Mouse (Mus musculus): ENCODE measurements around the gene Pemt. TPM values are rescaled to one million over a fixed set of nuclear protein-coding genes. Genes with fewer than 3 reads are reported as not detected.
A peak's percentile ranks its signal among the peaks of the same experiment; 100 is the strongest.

Pemt gene
- polyA plus RNA-seq, 1 experiment from 2014 or later = 6.0 TPM

DNA sequence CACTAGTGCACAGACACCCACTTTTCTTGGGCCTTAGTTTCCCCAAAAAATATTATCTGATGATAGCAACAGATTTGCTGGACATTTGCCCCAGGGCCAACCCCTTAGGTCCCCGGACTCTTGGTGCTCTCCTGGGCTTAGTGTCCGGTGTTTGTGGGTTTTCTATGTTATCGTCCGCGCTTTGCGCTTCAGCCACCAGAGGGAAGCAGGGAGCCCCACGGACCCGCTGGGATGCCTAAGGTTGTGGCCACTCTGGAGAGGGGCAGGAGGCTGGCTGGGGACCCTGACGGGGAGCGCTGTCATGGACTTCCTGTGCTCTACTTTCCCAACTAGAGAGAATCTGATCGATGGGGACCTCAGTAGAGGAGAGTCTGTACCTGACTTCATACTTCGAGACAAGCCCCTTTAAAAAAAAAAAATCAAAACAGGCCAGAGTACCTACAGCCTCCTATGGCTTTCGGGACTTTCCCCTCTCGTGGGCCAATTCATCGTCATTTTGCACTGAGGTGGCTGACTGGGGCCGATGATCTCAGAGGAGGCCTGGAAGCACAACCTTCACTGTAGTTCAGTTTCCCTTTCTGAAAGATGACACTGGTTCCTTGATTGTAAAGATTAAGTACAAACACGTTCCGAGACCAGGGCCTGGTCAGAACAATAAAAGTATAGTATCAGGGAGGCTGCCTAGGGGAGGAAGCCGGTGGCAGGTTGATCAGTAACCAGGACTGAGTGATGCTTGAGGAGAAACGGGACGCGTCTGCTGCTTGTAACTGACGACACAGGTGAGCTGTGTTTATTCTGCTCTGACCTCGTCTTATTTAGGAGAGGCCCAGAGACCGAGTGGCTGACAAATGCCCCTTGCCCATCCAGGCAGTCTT is 80.8 kb downstream of the Pemt start:
- ATAC-seq (ENCODE audit: low FRiP score) (peak; percentile 73), DNase-seq (ENCODE audit: low spot score, missing footprints) (peak; percentile 99)
- 37% methylated on average over 25 of the region's 25 CpGs for WGBS
- Histone ChIP-seq H3K9me3 (ENCODE audit: control insufficient read depth, low read length) (no peaks in the 10 kb centered on the region), H3K4me2 (peak overlapping the region; percentile 93), H3K9ac (ENCODE audit: low read length) (peak overlapping the region; percentile 49), H3K27me3 (ENCODE audit: control insufficient read depth, insufficient read depth, low read length) (peaks cover 24% of the 10 kb centered on the region), H3K36me3 (ENCODE audit: control insufficient read depth, insufficient read depth, low read length) (0 out of 2 replicates have a peak, but pooled peaks cover 3% of the 10 kb centered on the region), H3K4me3 (ENCODE audit: low read depth, low read length) (peak overlapping the region; percentile 42), H3K27ac (ENCODE audit: low read depth, low read length) (no peak overlapping the region), H3K4me1 (ENCODE audit: control insufficient read depth, insufficient read depth, low read length) (peaks cover 15% of the 10 kb centered on the region)

DNA sequence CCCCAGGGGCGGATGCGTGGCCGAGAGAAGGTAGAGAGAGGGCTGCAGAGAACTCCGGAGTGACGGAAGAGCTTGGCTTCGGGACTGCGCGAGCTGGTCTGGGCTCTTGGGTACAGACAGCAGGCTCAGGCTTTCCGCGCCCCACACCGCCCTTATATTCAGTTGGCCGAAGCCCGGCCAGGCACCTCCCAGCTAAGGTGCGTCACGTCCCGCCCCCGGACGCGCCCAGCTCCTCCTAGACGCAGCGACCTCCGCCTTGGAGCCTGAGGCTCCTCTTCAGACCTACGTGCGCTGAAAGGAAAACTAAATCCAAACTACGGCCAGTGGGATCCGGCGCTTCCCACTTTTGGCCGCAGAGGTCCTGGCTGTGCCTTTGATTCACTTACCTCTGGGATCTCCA is 81.5 kb downstream of the Pemt start, which contains the start of gene Rasd1:
Rasd1 (minus strand) TSS at position 127 of the 400 bp plus-strand sequence.
- Histone ChIP-seq H3K4me1 (ENCODE audit: control insufficient read depth, insufficient read depth, low read length) (peaks cover 15% of the 10 kb centered on the region), H3K4me3 (ENCODE audit: low read depth, low read length) (peak within 1 kb of the TSS; percentile 42), H3K9ac (ENCODE audit: low read length) (peak within 1 kb of the TSS; percentile 49), H3K4me2 (peak within 1 kb of the TSS; percentile 93), H3K27me3 (ENCODE audit: control insufficient read depth, insufficient read depth, low read length) (peaks cover 24% of the 10 kb centered on the region), H3K27ac (ENCODE audit: low read depth, low read length) (no peak within 1 kb of the TSS), H3K36me3 (ENCODE audit: control insufficient read depth, insufficient read depth, low read length) (0 out of 2 replicates have a peak, but pooled peaks cover 3% of the 10 kb centered on the region), H3K9me3 (ENCODE audit: control insufficient read depth, low read length) (no peaks in the 10 kb centered on the region)
- WGBS = under 1% methylated on average over 28 of the region's 28 CpGs
- ATAC-seq (ENCODE audit: low FRiP score) (peak; percentile 66), DNase-seq (ENCODE audit: low spot score, missing footprints) (no peak)

GRCm38 (mm10) chr11:59964163-59964758 is 82.0 kb downstream of the Pemt start:
- Histone ChIP-seq H3K27me3 (ENCODE audit: control insufficient read depth, insufficient read depth, low read length) (peaks cover 24% of the 10 kb centered on the region), H3K4me1 (ENCODE audit: control insufficient read depth, insufficient read depth, low read length) (peaks cover 15% of the 10 kb centered on the region), H3K4me2 (peak overlapping the region; percentile 93), H3K36me3 (ENCODE audit: control insufficient read depth, insufficient read depth, low read length) (0 out of 2 replicates have a peak, but pooled peaks cover 3% of the 10 kb centered on the region), H3K9ac (ENCODE audit: low read length) (peak overlapping the region; percentile 49), H3K27ac (ENCODE audit: low read depth, low read length) (no peak overlapping the region), H3K4me3 (ENCODE audit: low read depth, low read length) (peak overlapping the region; percentile 42), H3K9me3 (ENCODE audit: control insufficient read depth, low read length) (no peaks in the 10 kb centered on the region)
- DNase-seq (ENCODE audit: low spot score, missing footprints) (peak; percentile 97), ATAC-seq (ENCODE audit: low FRiP score) (no peak)
- 4% methylated on average over 33 of the region's 33 CpGs for WGBS

DNA sequence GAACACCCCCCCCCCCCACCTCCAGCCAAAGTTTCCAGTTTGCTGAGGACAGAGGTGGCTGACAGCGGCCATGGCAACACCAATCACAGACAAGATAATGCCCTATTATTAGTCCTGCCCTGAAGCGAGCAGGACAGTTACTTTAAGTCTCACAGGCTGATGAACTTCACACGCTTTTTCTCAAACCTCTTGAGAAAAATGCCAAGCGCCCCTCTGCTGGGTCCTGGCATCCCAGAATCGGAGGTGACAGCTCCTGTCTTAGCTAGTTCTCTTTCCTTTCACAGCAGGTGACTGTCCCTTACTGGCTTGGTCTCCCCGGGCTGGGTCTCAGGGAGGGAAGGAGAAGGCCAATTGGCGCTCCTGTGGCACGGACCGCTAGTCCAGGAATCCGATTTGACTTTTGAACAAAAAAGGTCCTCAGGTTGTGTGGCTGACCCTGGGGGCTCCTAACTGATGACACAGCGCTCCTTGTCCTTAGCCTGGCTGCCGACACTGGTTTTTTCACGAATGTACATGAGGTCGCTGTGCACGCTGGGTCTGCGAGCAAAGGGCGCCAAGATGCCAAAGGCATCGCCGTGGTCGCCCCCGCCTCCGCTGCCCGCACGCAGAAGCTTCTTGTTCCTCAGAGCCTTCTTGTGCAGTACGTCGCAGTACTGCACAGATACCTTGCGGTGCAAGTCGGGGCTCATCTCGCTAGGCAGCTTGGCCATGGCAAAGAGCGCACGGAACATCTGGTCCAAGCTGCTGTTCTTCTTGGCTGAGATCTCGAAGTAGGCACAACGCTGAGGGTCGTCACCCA is 82.7 kb downstream of the Pemt start:
- Histone ChIP-seq H3K36me3 (ENCODE audit: control insufficient read depth, insufficient read depth, low read length) (0 out of 2 replicates have a peak, but pooled peaks cover 3% of the 10 kb centered on the region), H3K9ac (ENCODE audit: low read length) (peak overlapping the region; percentile 49; the same call in 1 of the 2 replicates), H3K9me3 (ENCODE audit: control insufficient read depth, low read length) (no peaks in the 10 kb centered on the region), H3K4me2 (peak overlapping the region; percentile 93), H3K27ac (ENCODE audit: low read depth, low read length) (no peak overlapping the region), H3K4me1 (ENCODE audit: control insufficient read depth, insufficient read depth, low read length) (peaks cover 15% of the 10 kb centered on the region), H3K27me3 (ENCODE audit: control insufficient read depth, insufficient read depth, low read length) (peaks cover 24% of the 10 kb centered on the region), H3K4me3 (ENCODE audit: low read depth, low read length) (peak overlapping the region; percentile 42)
- ATAC-seq (ENCODE audit: low FRiP score) = no peak
- 6% methylated on average over 34 of the region's 34 CpGs for WGBS
- DNase-seq (ENCODE audit: low spot score, missing footprints) = peak; percentile 95

DNA sequence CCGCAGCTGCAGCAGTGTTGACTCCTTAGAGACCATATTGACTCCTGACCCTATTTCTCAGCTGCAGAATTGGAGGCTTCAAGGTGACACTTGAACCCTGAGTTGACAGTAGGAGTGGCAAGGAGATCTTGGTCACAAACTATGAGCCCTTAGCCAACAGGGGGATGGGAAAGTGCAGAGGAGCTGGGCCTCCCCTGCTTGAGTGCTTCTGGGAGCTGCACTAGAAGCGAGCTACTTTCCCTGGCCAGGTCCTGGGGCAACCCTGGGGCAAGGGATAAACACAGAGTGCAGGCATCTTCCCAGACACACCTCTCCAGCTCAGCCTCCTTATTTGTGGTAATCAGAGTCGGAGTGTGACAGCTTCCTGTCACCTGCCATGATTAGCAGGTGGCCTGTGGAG is 83.7 kb downstream of the Pemt start:
- WGBS = 71% methylated on average over 3 of the region's 3 CpGs
- Histone ChIP-seq H3K9me3 (ENCODE audit: control insufficient read depth, low read length) (no peaks in the 10 kb centered on the region), H3K4me3 (ENCODE audit: low read depth, low read length) (no peak overlapping the region), H3K27ac (ENCODE audit: low read depth, low read length) (no peak overlapping the region), H3K9ac (ENCODE audit: low read length) (no peak overlapping the region), H3K4me1 (ENCODE audit: control insufficient read depth, insufficient read depth, low read length) (peaks cover 15% of the 10 kb centered on the region), H3K27me3 (ENCODE audit: control insufficient read depth, insufficient read depth, low read length) (peaks cover 24% of the 10 kb centered on the region), H3K36me3 (ENCODE audit: control insufficient read depth, insufficient read depth, low read length) (0 out of 2 replicates have a peak, but pooled peaks cover 3% of the 10 kb centered on the region), H3K4me2 (no peak overlapping the region)
- no peak for DNase-seq (ENCODE audit: low spot score, missing footprints)
- no peak for ATAC-seq (ENCODE audit: low FRiP score)

DNA sequence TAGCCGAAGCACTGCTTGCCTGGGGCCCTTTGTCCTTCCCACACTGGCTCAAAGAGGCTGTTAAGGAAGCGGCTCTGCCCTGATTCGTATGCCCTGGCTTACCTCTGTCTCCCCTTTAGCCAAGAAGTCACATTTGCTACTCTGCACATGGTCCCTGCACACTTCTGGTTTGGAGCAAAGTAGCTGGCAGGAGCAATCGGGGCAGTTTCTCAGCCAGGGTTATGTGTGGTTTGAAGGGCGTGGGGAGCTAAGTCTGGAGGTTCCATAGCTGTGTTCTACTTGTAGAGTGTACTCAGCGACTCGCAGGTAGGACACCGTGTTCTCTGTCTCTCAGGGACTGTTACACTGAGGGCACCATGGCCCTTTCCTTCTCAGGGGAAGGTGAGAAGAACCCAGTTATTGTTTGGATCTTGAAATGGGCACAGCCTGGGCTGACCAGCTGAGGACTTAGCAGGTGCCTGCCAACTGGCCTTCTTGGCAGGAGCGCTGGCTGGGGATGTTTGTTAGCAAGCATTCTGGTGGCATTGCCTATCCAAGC is 84.9 kb downstream of the Pemt start:
- Histone ChIP-seq H3K27me3 (ENCODE audit: control insufficient read depth, insufficient read depth, low read length) (peaks cover 24% of the 10 kb centered on the region), H3K27ac (ENCODE audit: low read depth, low read length) (no peak overlapping the region), H3K9me3 (ENCODE audit: control insufficient read depth, low read length) (no peaks in the 10 kb centered on the region), H3K36me3 (ENCODE audit: control insufficient read depth, insufficient read depth, low read length) (0 out of 2 replicates have a peak, but pooled peaks cover 3% of the 10 kb centered on the region), H3K9ac (ENCODE audit: low read length) (no peak overlapping the region), H3K4me1 (ENCODE audit: control insufficient read depth, insufficient read depth, low read length) (peaks cover 15% of the 10 kb centered on the region), H3K4me2 (no peak overlapping the region), H3K4me3 (ENCODE audit: low read depth, low read length) (no peak overlapping the region)
- ATAC-seq (ENCODE audit: low FRiP score) (no peak), DNase-seq (ENCODE audit: low spot score, missing footprints) (no peak)
- WGBS = 87% methylated on average over 9 of the region's 9 CpGs

DNA sequence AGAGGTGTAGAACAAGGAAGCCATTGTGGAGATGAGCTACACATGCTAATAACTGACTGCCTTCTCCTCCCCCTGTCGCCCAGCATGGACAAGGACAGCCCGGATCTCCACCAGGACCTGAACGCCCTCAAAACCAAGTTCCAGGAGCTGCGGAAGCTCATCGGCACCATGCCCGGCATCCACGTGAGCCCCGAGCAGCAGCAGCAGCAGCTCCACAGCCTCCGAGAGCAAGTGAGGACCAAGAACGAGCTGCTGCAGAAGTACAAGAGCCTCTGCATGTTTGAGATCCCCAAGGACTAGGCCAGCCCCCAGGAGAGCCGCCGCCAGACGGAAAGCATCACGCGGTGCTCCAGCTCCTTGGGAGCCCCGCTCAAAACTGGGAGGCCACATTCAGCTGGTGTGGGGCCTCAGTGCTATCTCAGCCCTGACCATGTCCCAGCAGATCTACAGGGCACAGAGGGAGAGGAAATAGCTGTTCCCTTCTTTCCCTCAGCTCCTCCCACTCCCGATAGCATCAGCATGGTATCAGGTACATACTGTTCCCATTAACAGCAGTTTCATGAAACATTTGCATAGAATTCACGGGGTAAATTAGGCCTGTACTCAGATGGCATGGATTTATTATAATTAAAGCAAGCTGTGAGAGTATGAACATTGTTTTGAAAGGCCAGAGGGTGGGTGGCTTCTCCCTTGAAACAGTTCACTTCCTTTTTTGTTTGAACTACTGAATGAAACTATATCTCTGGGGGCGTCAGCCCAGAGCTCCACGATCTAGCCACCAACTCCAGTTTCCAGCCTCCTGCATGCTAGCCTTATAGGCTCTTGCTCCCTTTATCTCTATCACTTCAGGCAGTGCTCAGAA is 85.6 kb downstream of the Pemt start:
- 0 out of 2 replicates have a peak, but pooled peaks cover 5% of the 10 kb centered on the region for H3K36me3 ChIP-seq (ENCODE audit: control insufficient read depth, insufficient read depth, low read length)
- H3K4me1 ChIP-seq (ENCODE audit: control insufficient read depth, insufficient read depth, low read length) = peaks cover 15% of the 10 kb centered on the region
- no peak overlapping the region for H3K9ac ChIP-seq (ENCODE audit: low read length)
- H3K27ac ChIP-seq (ENCODE audit: low read depth, low read length) = no peak overlapping the region
- H3K27me3 ChIP-seq (ENCODE audit: control insufficient read depth, insufficient read depth, low read length) = peaks cover 24% of the 10 kb centered on the region
- no peak for DNase-seq (ENCODE audit: low spot score, missing footprints)
- WGBS = 89% methylated on average over 20 of the region's 20 CpGs
- ATAC-seq (ENCODE audit: low FRiP score) = no peak
- no peak overlapping the region for H3K4me3 ChIP-seq (ENCODE audit: low read depth, low read length)
- no peak overlapping the region for H3K4me2 ChIP-seq
- no peaks in the 10 kb centered on the region for H3K9me3 ChIP-seq (ENCODE audit: control insufficient read depth, low read length)

GRCm38 (mm10) chr11:59959453-59959852 is 86.8 kb downstream of the Pemt start:
- H3K4me3 ChIP-seq (ENCODE audit: low read depth, low read length) = no peak overlapping the region
- peaks cover 10% of the 10 kb centered on the region for H3K4me1 ChIP-seq (ENCODE audit: control insufficient read depth, insufficient read depth, low read length)
- 85% methylated on average over 4 of the region's 4 CpGs for WGBS
- H3K9ac ChIP-seq (ENCODE audit: low read length) = no peak overlapping the region
- no peaks in the 10 kb centered on the region for H3K9me3 ChIP-seq (ENCODE audit: control insufficient read depth, low read length)
- H3K36me3 ChIP-seq (ENCODE audit: control insufficient read depth, insufficient read depth, low read length) = 0 out of 2 replicates have a peak, but pooled peaks cover 5% of the 10 kb centered on the region
- H3K27me3 ChIP-seq (ENCODE audit: control insufficient read depth, insufficient read depth, low read length) = peaks cover 19% of the 10 kb centered on the region
- H3K4me2 ChIP-seq = no peak overlapping the region
- no peak for ATAC-seq (ENCODE audit: low FRiP score)
- no peak overlapping the region for H3K27ac ChIP-seq (ENCODE audit: low read depth, low read length)
- no peak for DNase-seq (ENCODE audit: low spot score, missing footprints)
